Mouse (Mus musculus): Measurements from ENCODE around the gene Pgr. TPM values are rescaled to one million over a fixed set of nuclear protein-coding genes. Genes with fewer than 3 reads are reported as not detected.

The Pgr gene
- polyA plus RNA-seq, 2 experiments, result 0.72 to 1.1 TPM

GRCm38 (mm10) chr9:8982315-8982714 lies 82.7 kb downstream of the Pgr start:
- Histone ChIP-seq H3K27ac (replicated peaks; ENCODE audit: low read depth, low read length) (no peak overlapping the region), H3K27me3 (ENCODE audit: control insufficient read depth, insufficient read depth, low read length) (no peaks in the 10 kb centered on the region), H3K9ac (ENCODE audit: low read depth, low read length, severe bottlenecking) (no peak overlapping the region), H3K4me2 (replicated peaks; ENCODE audit: low read depth, low read length, severe bottlenecking) (no peak overlapping the region), H3K36me3 (ENCODE audit: control insufficient read depth, insufficient read depth, low read length) (no peaks in the 10 kb centered on the region), H3K4me3 (replicated peaks; ENCODE audit: low read length) (no peak overlapping the region), H3K9me3 (ENCODE audit: control insufficient read depth, low read length) (no peaks in the 10 kb centered on the region), H3K4me1 (ENCODE audit: control insufficient read depth, insufficient read depth, low read length) (no peaks in the 10 kb centered on the region)
- 73% methylated on average over 3 of the region's 3 CpGs for WGBS
- DNase-seq (ENCODE audit: low spot score) (no peak), ATAC-seq (ENCODE audit: low FRiP score, low read depth) (no peak)
- no peak for TF ChIP-seq POLR2A (IDR thresholded peaks at IDR 0.05; ENCODE audit: borderline replicate concordance, extremely low read depth, insufficient read depth, insufficient read length)

GRCm38 (mm10) chr9:8996494-8996893 lies 96.9 kb downstream of the Pgr start:
- WGBS, result 73% methylated on average over 2 of the region's 2 CpGs
- H3K4me2 ChIP-seq (replicated peaks; ENCODE audit: low read depth, low read length, severe bottlenecking), result no peak overlapping the region
- ATAC-seq (ENCODE audit: low FRiP score, low read depth), result no peak

GRCm38 (mm10) chr9:9001170-9001569 lies 101.5 kb downstream of the Pgr start:
- DNase-seq (ENCODE audit: low spot score) (peak; percentile 44), ATAC-seq (ENCODE audit: low FRiP score, low read depth) (no peak)
- Histone ChIP-seq H3K27me3 (ENCODE audit: control insufficient read depth, insufficient read depth, low read length) (no peaks in the 10 kb centered on the region), H3K27ac (replicated peaks; ENCODE audit: low read depth, low read length) (no peak overlapping the region), H3K4me2 (replicated peaks; ENCODE audit: low read depth, low read length, severe bottlenecking) (no peak overlapping the region), H3K9ac (ENCODE audit: low read depth, low read length, severe bottlenecking) (no peak overlapping the region), H3K36me3 (ENCODE audit: control insufficient read depth, insufficient read depth, low read length) (peaks cover 32% of the 10 kb centered on the region), H3K9me3 (ENCODE audit: control insufficient read depth, low read length) (no peaks in the 10 kb centered on the region), H3K4me3 (replicated peaks; ENCODE audit: low read length) (no peak overlapping the region), H3K4me1 (ENCODE audit: control insufficient read depth, insufficient read depth, low read length) (no peaks in the 10 kb centered on the region)
- TF ChIP-seq POLR2A (IDR thresholded peaks at IDR 0.05; ENCODE audit: borderline replicate concordance, extremely low read depth, insufficient read depth, insufficient read length), result no peak

More at GRCm38 (mm10) chr9:8996494-8996893, 96.9 kb downstream of the Pgr start:
- H3K4me3 ChIP-seq (replicated peaks; ENCODE audit: low read length), result no peak overlapping the region
- H3K36me3 ChIP-seq (ENCODE audit: control insufficient read depth, insufficient read depth, low read length), result peaks cover 23% of the 10 kb centered on the region
- H3K9me3 ChIP-seq (ENCODE audit: control insufficient read depth, low read length), result no peaks in the 10 kb centered on the region
- H3K9ac ChIP-seq (ENCODE audit: low read depth, low read length, severe bottlenecking), result no peak overlapping the region
- no peaks in the 10 kb centered on the region for H3K27me3 ChIP-seq (ENCODE audit: control insufficient read depth, insufficient read depth, low read length)
- no peak for DNase-seq (ENCODE audit: low spot score)
- no peak for TF ChIP-seq POLR2A (IDR thresholded peaks at IDR 0.05; ENCODE audit: borderline replicate concordance, extremely low read depth, insufficient read depth, insufficient read length)
- no peak overlapping the region for H3K27ac ChIP-seq (replicated peaks; ENCODE audit: low read depth, low read length)
- H3K4me1 ChIP-seq (ENCODE audit: control insufficient read depth, insufficient read depth, low read length), result no peaks in the 10 kb centered on the region

- 94% methylated on average over 2 of the region's 2 CpGs for WGBS
- Histone ChIP-seq H3K4me3 (replicated peaks; ENCODE audit: low read length) (no peak overlapping the region), H3K36me3 (ENCODE audit: control insufficient read depth, insufficient read depth, low read length) (peaks cover 33% of the 10 kb centered on the region), H3K9me3 (ENCODE audit: control insufficient read depth, low read length) (peaks cover 2% of the 10 kb centered on the region; the same call in 1 of the 2 replicates), H3K9ac (ENCODE audit: low read depth, low read length, severe bottlenecking) (no peak overlapping the region), H3K27ac (replicated peaks; ENCODE audit: low read depth, low read length) (no peak overlapping the region), H3K4me2 (replicated peaks; ENCODE audit: low read depth, low read length, severe bottlenecking) (no peak overlapping the region), H3K4me1 (ENCODE audit: control insufficient read depth, insufficient read depth, low read length) (no peaks in the 10 kb centered on the region), H3K27me3 (ENCODE audit: control insufficient read depth, insufficient read depth, low read length) (no peaks in the 10 kb centered on the region)
- ATAC-seq (ENCODE audit: low FRiP score, low read depth), result no peak
- no peak for TF ChIP-seq POLR2A (IDR thresholded peaks at IDR 0.05; ENCODE audit: borderline replicate concordance, extremely low read depth, insufficient read depth, insufficient read length)
- no peak for DNase-seq (ENCODE audit: low spot score)
Observed at GRCm38 (mm10) chr9:9015108-9015507, 115.5 kb downstream of the Pgr start.

Other genes starting within 250 kb of the Pgr start
- 0.26 and 0.27 TPM in 2 replicates for gene Gm16485, start 72.0 kb downstream of the Pgr start, polyA plus RNA-seq (2012; rRNA removed)
- gene Gm16485, start 72.0 kb downstream of the Pgr start, polyA plus RNA-seq (2014; fragmentation: Nextera tagmentation; extraction: Ambion mirVana), result 0.18 and 0.21 TPM in 2 replicates

Measured in limb, embryonic 14.5 days (tissue).